Mouse (Mus musculus): ENCODE measurements around the gene Kcnk4.
A peak's percentile ranks its signal among the peaks of the same experiment; 100 is the strongest.
"Not testable (repeated sequence)": the region's sequence is repeated elsewhere in the genome, so short reads cannot be mapped to it uniquely, and the experiment has no call there.

Gene Kcnk4

GRCm38 (mm10) chr19:6916496-6916895 is 17.8 kb downstream of the Kcnk4 start:
- DNase-seq (ENCODE audit: low spot score in 2 of 2): no peak

GRCm38 (mm10) chr19:6915276-6915675 is 19.0 kb downstream of the Kcnk4 start:
- DNase-seq (ENCODE audit: low spot score in 2 of 2): no peak

- DNase-seq (ENCODE audit: low spot score in 2 of 2): no peak
These were observed 19.8 kb downstream of the Kcnk4 start for GRCm38 (mm10) chr19:6914540-6914939.

GRCm38 (mm10) chr19:6913991-6914390 is 20.3 kb downstream of the Kcnk4 start:
- DNase-seq (ENCODE audit: low spot score in 2 of 2): no peak

GRCm38 (mm10) chr19:6913036-6913435 is 21.3 kb downstream of the Kcnk4 start:
- DNase-seq (ENCODE audit: low spot score in 2 of 2): no peak

- no peak for DNase-seq (ENCODE audit: low spot score in 2 of 2)
These were observed 21.9 kb downstream of the Kcnk4 start for GRCm38 (mm10) chr19:6912205-6912970.

GRCm38 (mm10) chr19:6911101-6912074 is 22.9 kb downstream of the Kcnk4 start:
- DNase-seq (ENCODE audit: low spot score in 2 of 2): no peak

GRCm38 (mm10) chr19:6910306-6910705 is 24.0 kb downstream of the Kcnk4 start:
- DNase-seq (ENCODE audit: low spot score in 2 of 2): peak in 1 of 2 experiments; percentile 45

GRCm38 (mm10) chr19:6909507-6910289 is 24.6 kb downstream of the Kcnk4 start, which contains the start of the genes Trmt112 and Prdx5:
Trmt112 (plus strand) TSS chr19:6909698.
Prdx5 (minus strand) TSS chr19:6910106.
- DNase-seq (ENCODE audit: low spot score in 2 of 2): peak; percentile 92 to 94

- peak in 1 of 2 experiments; percentile 16 for DNase-seq (ENCODE audit: low spot score in 2 of 2)
These were observed 25.3 kb downstream of the Kcnk4 start for GRCm38 (mm10) chr19:6909021-6909420.

GRCm38 (mm10) chr19:6907811-6908540 is 26.3 kb downstream of the Kcnk4 start:
- DNase-seq (ENCODE audit: low spot score in 2 of 2): no peak

GRCm38 (mm10) chr19:6907094-6907493 is 27.2 kb downstream of the Kcnk4 start:
- no peak for DNase-seq (ENCODE audit: low spot score in 2 of 2)

GRCm38 (mm10) chr19:6906199-6906598 is 28.1 kb downstream of the Kcnk4 start:
- DNase-seq (ENCODE audit: low spot score in 2 of 2): no peak

- DNase-seq (ENCODE audit: low spot score in 2 of 2): no peak
These were observed 28.7 kb downstream of the Kcnk4 start for GRCm38 (mm10) chr19:6905498-6906159.

- DNase-seq (ENCODE audit: low spot score in 2 of 2): no peak
These were observed 29.5 kb downstream of the Kcnk4 start for GRCm38 (mm10) chr19:6904846-6905245.

GRCm38 (mm10) chr19:6903031-6903430 is 31.3 kb downstream of the Kcnk4 start:
- no peak for DNase-seq (ENCODE audit: low spot score in 2 of 2)

- DNase-seq (ENCODE audit: low spot score in 2 of 2): no peak
These were observed 34.7 kb downstream of the Kcnk4 start for GRCm38 (mm10) chr19:6899641-6900040.

- DNase-seq (ENCODE audit: low spot score in 2 of 2): not testable (repeated sequence)
These were observed 38.6 kb downstream of the Kcnk4 start for GRCm38 (mm10) chr19:6895608-6896305.

- DNase-seq (ENCODE audit: low spot score in 2 of 2): no peak
These were observed 40.4 kb downstream of the Kcnk4 start for GRCm38 (mm10) chr19:6893731-6894451.

Data from left cerebral cortex, adult 9 months (tissue).